Mouse (Mus musculus) inflammation-experienced regulatory T-cells, adult 6 months (primary cell): ENCODE measurements around the gene Clcnka. TPM values are rescaled to one million over a fixed set of nuclear protein-coding genes. Genes with fewer than 3 reads are reported as not detected.
A peak's percentile ranks its signal among the peaks of the same experiment; 100 is the strongest.

Experiments
- ATAC-seq: one replicate; pipeline ENCODE4 v1.8.0; 2017
- polyA plus RNA-seq, 3 experiments: library from polyadenylated mRNA; unstranded; fragments of 100-300 nt; shearing (Covaris generic); gene quantifications; one replicate each; pipeline ENCODE4 v1.2.1; 2017

Gene Clcnka
- polyA plus RNA-seq: not detected

GRCm38 (mm10) chr4:141398545-141398944, at the start of gene Clcnka:
Clcnka (minus strand) TSS chr4:141398724.
- ATAC-seq: no peak

GRCm38 (mm10) chr4:141446211-141446610, 47.7 kb upstream of the Clcnka start:
- no peak for ATAC-seq

GRCm38 (mm10) chr4:141445328-141445720, 46.8 kb upstream of the Clcnka start:
- peak; percentile 23 for ATAC-seq

DNA sequence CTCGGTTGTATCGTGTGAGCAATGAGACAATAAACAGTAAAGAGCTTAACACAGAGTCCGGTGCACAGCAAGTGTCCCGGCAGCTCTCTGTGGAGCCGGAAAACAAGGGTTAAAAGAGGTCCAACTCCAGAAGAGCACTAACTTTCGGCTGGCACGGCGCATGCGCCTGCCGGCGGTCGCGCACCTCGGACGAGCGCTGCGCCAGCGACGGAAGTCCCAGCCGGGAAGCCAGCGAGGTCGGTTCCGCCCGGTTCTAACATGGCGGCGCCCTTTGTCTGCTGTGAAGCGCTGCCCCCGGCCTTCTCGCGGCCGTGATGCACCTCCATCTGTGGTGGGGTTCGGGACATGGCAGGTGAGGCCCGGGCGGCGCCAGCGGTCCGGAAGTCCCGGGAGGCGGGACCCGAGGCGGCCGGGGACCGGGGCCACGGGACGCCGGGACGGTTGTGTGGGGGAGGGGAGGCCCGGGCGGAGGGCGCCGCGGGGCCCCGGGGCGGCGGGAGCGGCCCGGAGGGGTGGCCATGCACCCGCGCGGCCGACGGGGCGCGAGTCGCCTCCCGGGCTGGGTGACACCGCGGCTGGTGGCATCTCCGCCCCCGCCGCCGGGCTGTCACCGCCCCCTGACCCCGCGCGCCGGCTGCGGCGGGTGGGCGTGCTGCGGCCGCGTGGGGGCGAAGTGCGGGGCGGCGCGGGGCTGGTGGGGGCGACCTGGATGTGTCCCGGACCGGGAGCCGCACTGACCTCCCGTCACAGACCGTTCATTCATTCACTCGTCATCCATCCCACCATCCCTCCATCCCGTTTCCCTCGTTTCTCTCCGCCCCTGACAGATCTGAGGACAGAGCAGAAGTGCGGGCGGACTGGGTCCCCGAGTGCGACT, 46.2 kb upstream of the Clcnka start, which contains the start of gene Zbtb17:
Zbtb17 (plus strand) TSS at position 204 of the 877 bp plus-strand sequence.
- peak; percentile 89 for ATAC-seq

GRCm38 (mm10) chr4:141443641-141444429, 45.3 kb upstream of the Clcnka start:
- ATAC-seq: no peak

DNA sequence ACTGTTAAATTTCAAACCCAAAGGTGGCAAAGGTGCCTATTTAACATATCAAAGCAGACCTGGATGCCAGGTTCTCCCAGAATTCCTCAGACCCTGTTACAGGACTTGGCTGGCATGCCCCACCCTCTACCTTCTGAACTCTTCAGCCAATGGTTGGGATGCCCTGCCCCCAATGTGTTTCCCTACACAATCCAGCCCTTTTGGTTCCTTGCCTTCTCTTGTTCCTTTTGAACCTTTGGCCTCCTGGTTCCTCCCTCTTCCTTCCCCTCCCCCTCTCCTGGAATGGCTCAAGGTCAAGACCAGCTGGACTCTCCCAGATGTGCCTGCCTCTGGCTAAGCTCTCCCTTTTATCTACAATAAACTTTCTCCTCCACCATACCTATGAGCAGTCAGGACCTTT, 42.4 kb upstream of the Clcnka start:
- no peak for ATAC-seq

DNA sequence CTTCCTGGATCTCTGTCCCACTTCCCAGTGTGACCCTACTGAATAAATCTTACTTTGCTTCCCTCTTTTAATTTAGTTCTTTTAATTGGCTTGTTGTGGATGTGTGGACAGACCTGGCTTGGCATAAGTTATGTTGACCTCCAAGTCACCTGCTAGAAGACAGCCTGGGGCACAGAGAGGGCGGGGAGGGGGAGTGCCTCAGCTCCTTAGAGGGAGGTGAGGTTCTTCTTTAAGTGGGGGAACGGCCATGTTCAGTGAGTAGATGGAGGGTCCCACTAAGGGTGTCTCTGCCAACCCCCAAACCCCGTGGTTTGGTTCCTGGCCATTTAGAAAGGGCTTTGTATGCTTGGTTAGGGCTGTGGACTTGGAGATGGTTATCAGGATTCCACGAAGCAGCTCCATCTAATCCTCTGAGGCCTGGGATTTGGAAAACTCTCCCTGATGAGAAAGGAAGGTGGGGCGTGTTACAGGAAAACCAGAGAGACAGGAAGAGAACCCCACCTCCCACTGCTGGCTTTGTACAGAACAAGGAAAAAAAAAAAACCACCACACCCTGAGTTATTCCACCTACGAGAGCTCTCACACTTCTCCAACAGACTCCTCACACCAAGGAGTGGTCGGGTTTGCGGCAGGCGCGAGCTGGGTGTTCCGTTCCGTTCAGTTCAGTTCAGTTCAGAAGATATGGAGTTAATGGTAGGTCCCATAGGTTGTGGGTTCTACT, 40.7 kb upstream of the Clcnka start:
- ATAC-seq: no peak

GRCm38 (mm10) chr4:141435974-141436373, 37.5 kb upstream of the Clcnka start, which contains the start of gene Srarp:
Srarp (minus strand) TSS chr4:141436105.
- no peak for ATAC-seq

GRCm38 (mm10) chr4:141433191-141433590, 34.7 kb upstream of the Clcnka start:
- no peak for ATAC-seq

DNA sequence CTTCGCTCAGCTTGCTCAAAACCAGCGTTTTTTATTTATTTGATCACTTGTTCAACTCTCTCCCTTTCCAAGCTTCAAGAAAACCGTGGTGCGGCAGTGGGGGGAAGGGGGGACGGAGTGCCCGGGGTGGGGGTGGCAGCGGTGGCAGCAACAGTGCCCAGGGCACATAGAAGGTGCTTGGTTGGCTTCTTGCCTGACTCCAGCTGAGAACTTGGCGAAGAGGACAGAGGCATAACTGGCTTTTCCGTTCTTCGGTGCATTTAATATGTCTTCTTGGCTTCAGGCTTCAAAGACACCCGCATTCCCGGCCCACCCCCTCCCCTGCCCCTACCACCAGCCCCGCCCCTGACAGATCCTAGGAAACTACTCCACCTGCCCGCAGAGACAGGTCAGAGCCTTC, 34.1 kb upstream of the Clcnka start:
- no peak for ATAC-seq

DNA sequence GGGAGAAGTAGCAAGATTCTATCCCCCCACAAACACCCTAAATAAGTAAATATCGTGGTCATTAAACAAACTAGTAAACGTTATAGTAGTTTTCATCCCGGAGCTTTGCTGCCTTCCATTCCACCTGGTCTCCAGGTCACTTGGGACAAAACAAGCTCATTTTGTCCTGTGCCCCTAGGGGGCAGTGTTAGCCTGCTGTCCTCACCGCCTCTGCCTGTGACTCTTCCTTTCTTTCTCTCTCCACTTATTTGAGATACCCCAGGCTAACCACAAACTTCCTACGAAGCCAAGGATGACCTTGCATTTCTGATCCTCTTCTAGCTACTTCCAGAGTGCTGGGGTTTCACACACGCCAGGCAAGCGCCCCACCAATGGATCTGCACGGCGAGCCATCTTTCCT, 32.5 kb upstream of the Clcnka start:
- ATAC-seq: peak; percentile 77

- ATAC-seq: no peak
Measured at GRCm38 (mm10) chr4:141429847-141430246, 31.3 kb upstream of the Clcnka start.

DNA sequence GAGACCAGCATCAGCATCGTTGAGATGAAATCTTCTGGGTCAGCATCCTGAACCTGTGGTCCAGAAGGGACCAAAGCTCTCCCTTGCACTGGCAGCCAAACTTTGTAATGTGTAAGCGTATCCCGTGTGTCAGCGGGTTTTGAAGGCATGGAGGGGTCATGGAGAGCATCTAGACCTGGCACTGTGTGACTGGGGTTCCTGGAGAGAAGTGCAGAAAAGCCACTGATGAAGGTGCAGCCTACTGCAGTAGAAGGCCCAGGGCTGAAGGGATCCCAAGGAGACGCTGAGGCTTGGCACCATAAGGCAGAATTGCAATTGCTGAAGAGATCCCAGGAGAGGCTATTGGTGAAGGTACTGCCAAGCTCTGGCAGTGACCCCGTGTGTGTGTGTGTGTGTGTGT, 30.9 kb upstream of the Clcnka start:
- no peak for ATAC-seq

- ATAC-seq: no peak
Measured at GRCm38 (mm10) chr4:141427921-141428320, 29.4 kb upstream of the Clcnka start.

GRCm38 (mm10) chr4:141426796-141427745, 28.5 kb upstream of the Clcnka start:
- ATAC-seq: no peak

DNA sequence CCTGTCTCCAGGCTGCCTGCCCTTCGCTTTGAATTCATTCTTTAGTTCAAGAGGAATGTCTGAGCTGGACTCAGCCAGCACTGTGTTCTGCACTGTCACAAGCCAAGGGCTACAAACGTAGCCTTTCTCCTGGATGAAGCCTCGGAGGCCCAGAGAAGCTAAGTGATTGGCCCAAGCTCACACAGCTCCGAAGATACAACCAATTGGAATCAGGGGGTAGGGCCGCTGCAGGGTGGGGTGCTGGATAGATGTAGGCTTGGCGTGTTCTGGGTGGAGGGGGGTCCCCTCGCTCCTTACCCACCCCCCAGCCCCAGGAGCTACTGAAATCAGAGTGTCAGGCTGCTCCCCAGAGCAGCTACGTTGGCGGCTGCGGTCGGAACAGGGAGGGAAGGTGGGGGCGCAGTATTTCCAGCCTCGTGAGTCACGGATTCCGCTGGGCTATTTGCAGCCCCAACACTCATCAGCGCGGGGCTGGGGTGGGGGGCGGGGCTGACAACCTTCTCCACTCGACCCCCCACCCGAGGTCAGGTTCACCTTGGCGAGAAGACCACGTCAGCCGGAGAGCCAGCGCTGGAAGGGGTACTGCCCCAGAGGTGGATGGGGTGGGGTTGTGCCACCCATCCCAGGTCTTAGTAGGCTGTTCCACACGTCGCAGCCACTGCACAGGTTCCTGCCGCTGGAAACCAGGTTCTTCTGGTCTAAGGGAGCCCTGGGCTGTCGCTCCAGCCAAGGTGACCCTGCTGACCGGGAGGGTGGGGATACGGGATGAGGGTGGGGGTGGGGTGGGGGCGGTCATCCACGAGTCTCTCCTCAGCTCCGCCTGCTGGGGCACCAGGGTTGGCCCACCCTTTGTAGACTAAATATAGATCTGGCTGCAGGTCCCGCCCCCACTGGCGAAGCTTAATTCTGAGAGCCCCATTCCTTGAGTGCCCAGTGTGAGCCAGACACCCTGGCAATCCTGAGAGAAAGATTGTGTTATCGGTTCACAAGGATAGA, 27.3 kb upstream of the Clcnka start:
- peak; percentile 84 for ATAC-seq

DNA sequence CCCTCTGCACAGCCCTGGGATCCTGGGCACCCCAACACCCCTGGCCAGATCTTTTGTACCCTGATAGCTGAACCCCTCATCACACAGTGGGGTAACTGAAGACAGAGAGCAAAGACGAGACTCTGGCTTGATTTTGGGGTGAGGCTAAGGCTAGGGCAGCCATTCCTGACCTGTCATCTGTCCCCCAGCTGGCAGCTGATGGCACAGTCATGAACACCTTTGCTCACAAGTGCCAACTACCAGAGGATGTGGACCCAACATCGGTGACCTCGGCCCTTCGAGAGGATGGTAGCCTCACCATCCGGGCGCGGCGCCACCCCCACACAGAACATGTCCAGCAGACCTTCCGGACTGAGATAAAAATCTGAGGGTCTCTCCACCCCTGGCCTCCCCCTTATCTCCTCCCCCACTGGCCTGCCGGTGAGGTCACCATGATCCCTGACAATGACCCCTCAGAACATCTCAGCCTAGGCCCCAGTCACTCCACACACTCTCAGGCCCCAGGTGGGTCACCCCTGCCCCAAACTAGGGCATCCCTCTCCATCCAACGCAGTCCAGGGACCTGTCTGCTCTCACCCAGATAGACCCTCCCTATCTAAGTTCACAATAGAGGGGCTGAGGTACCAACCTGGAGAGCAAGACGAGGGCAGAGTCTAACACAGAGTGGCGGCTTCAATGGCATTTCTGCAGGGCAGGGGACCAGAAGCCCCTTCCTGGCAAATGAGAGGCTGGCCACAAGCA, 25.3 kb upstream of the Clcnka start:
- no peak for ATAC-seq

DNA sequence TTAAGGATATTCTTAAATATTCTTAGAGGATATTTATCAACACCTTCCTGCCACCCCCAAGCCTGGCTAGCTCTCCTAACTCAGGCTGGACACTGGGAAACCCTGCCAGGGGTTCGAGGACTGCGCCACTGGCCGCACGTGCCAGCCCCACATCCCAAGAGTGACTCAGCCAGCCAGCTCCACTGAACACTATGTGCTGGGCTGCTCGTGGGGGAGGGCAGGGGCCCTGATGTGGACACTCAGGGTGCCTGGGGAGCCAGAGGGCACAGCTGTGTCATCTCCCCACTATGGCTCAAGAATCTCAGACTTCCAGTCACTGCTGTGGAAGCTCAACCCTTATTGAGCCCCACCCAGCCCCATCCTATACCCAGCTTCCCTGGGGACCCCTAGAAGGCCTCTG, 24.8 kb upstream of the Clcnka start:
- ATAC-seq: no peak

GRCm38 (mm10) chr4:141422841-141423240, 24.3 kb upstream of the Clcnka start:
- no peak for ATAC-seq

- ATAC-seq: no peak
Measured at GRCm38 (mm10) chr4:141421423-141421822, 22.9 kb upstream of the Clcnka start.
